Mouse (Mus musculus) heart, embryonic 16.5 days (tissue): Measurements from ENCODE around the gene Slc12a1. TPM values are rescaled to one million over a fixed set of nuclear protein-coding genes. Genes with fewer than 3 reads are reported as not detected.

Experiments used
- ATAC-seq: fragments of 200-750 bp; cut with Nextera tagmentation; replicated peaks from 2 replicates; pipeline ENCODE4 v1.8.0; 2017; ENCODE audit warnings: moderate number of reproducible peaks; ENCODE audit not compliant: insufficient read depth, low FRiP score; ENCODE audit errors: extremely low read depth
- H3K27ac ChIP-seq: fragments of 300-500 bp; sonication (generic); 2 replicates; pipeline ENCODE4 v1.5.1; 2014; ENCODE audit warnings: mild to moderate bottlenecking, low read length, control low read depth, moderate library complexity
- H3K27me3 ChIP-seq: fragments of 300-500 bp; sonication (generic); 2 replicates; pipeline ENCODE4 v1.6.1; 2014; ENCODE audit warnings: low read length, mixed read lengths; ENCODE audit not compliant: control insufficient read depth, insufficient read depth
- H3K36me3 ChIP-seq: fragments of 300-500 bp; sonication (generic); 2 replicates; pipeline ENCODE4 v1.6.1; 2014; ENCODE audit not compliant: control insufficient read depth, insufficient read depth
- H3K4me1 ChIP-seq: fragments of 300-500 bp; sonication (generic); 2 replicates; pipeline ENCODE4 v1.6.1; 2014; ENCODE audit warnings: low read length, mixed read lengths; ENCODE audit not compliant: control insufficient read depth, insufficient read depth
- H3K4me2 ChIP-seq: fragments of 300-500 bp; sonication (generic); 2 replicates; pipeline ENCODE4 v1.6.1; 2014; ENCODE audit warnings: low read depth, mild to moderate bottlenecking, control low read depth, low read length
- H3K4me3 ChIP-seq: fragments of 300-500 bp; sonication (generic); 2 replicates; pipeline ENCODE4 v1.5.1; 2014; ENCODE audit warnings: mild to moderate bottlenecking, control low read depth, low read length
- H3K9ac ChIP-seq: fragments of 300-500 bp; sonication (generic); 2 replicates; pipeline ENCODE4 v1.6.1; 2014; ENCODE audit warnings: low read length, control low read depth
- H3K9me3 ChIP-seq: fragments of 300-500 bp; sonication (generic); replicated peaks from 2 replicates; pipeline ENCODE4 v1.6.1; 2016; ENCODE audit warnings: low read length; ENCODE audit not compliant: control insufficient read depth
- WGBS: fragments of 180-500 bp; shearing (Covaris S2); extraction: QIAGEN DNeasy Blood & Tissue Kit; methylation state at CpG from one replicate; pipeline ENCODE4 v1.1.7; 2014; 5-methylcytosine and 5-hydroxymethylcytosine counted together
- polyA plus RNA-seq: library from polyadenylated mRNA; unstranded; fragments of >200 nt; fragmentation: Nextera tagmentation; extraction: Ambion mirVana; gene quantifications from 2 replicates; pipeline ENCODE4 v1.2.1, GENCODE M21; 2015

Slc12a1 gene
- polyA plus RNA-seq, 1 experiment from 2014 or later, result not detected

DNA sequence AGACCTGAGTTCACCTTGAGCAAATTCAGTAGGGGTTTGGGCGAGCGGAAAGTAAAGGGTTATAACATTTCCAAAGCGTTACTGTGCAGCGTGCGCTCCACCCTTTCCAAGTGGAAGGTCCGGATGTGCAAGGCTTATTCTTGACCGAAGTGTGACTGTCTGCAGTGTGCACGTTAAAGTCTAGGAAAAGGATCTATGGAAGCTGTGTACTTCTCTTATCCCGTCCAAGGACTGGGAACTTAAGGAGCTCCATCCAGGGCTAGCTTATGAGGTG is 95.6 kb downstream of the Slc12a1 start:
- Histone ChIP-seq H3K36me3 (peaks cover 20% of the 10 kb centered on the region; the same call in 1 of the 2 replicates), H3K4me3 (peak overlapping the region; percentile 91), H3K9me3 (no peaks in the 10 kb centered on the region), H3K27ac (peak overlapping the region; percentile 94), H3K27me3 (no peaks in the 10 kb centered on the region), H3K4me1 (peaks cover 16% of the 10 kb centered on the region), H3K4me2 (peak overlapping the region; percentile 93), H3K9ac (peak overlapping the region; percentile 94)
- peak; percentile 14 for ATAC-seq
- under 1% methylated on average over 9 of the region's 9 CpGs for WGBS

DNA sequence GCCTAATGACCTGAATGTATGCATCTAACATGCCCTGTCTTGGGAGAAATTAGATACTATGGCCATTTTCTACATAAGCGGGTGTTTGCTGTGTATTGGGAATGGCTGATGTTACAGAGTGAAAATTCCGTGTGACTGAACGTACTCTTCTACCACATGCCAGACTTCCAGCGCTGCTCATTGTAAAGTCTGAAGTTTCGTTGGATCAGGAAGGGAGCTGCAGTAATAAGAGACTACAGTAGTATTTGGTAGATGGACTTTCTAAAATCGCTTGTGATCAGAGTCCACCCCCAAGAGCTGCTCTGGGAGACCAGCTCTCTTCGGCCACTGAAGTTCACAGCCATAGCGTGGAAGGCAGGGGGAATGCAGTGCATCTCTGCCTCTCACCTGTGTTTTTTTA is 96.0 kb downstream of the Slc12a1 start:
- H3K4me2 ChIP-seq, result peak overlapping the region; percentile 93
- H3K27ac ChIP-seq, result peak overlapping the region; percentile 94
- peak overlapping the region; percentile 91 for H3K4me3 ChIP-seq
- no peaks in the 10 kb centered on the region for H3K9me3 ChIP-seq
- peaks cover 22% of the 10 kb centered on the region for H3K36me3 ChIP-seq
- WGBS, result 5% methylated on average over 8 of the region's 8 CpGs
- H3K27me3 ChIP-seq, result no peaks in the 10 kb centered on the region
- H3K4me1 ChIP-seq, result peaks cover 16% of the 10 kb centered on the region
- H3K9ac ChIP-seq, result peak overlapping the region; percentile 94
- ATAC-seq, result no peak

DNA sequence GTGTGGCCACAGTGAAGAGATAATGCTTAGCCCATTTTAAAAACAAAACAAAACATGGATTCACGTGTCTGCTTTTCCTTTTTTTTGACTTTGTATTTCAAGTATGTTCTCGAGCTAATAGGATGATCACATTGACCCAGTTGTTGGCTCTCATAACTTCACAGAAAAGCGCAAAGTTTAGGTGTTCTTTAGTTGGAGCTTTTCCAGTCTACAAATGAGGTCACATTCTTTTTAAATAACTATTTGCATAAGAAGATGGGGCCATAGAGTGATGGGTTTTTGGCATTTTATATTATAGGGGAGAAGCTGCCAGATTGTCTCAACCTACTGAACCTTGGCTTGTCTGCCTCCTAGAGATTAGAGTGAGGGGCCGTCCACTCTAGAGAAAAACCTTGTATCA is 97.0 kb downstream of the Slc12a1 start:
- H3K27me3 ChIP-seq, result no peaks in the 10 kb centered on the region
- peak overlapping the region; percentile 93 for H3K4me2 ChIP-seq
- no peak overlapping the region for H3K9ac ChIP-seq
- H3K4me1 ChIP-seq, result peaks cover 16% of the 10 kb centered on the region
- H3K36me3 ChIP-seq, result peaks cover 33% of the 10 kb centered on the region
- no peak for ATAC-seq
- no peak overlapping the region for H3K27ac ChIP-seq
- H3K4me3 ChIP-seq, result peak overlapping the region; percentile 91; the same call in 1 of the 2 replicates
- no peaks in the 10 kb centered on the region for H3K9me3 ChIP-seq
- 69% methylated on average over 4 of the region's 4 CpGs for WGBS

DNA sequence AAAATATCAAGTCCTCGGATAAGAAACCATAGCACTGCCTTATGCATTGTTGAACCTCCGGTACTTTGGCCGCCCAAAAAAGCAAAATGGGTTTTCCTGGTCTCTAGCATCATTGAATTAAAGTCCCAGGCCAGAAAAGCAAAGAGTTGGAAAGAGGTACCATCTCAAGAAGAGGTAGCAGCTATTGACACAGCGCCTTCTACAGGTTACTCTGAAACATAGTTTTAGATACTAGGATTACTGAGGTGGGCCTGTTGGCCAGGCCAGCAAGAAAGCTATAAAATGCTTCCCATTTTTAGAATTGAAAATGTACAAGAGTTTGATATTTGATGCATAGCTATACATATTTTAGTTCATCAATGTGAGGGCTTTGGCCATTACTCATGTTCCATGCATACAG is 97.6 kb downstream of the Slc12a1 start:
- Histone ChIP-seq H3K36me3 (peaks cover 38% of the 10 kb centered on the region), H3K9me3 (0 out of 2 replicates have a peak, but pooled peaks cover 2% of the 10 kb centered on the region), H3K4me3 (no peak overlapping the region), H3K27ac (no peak overlapping the region), H3K4me2 (no peak overlapping the region), H3K4me1 (peaks cover 16% of the 10 kb centered on the region), H3K27me3 (no peaks in the 10 kb centered on the region), H3K9ac (no peak overlapping the region)
- 92% methylated on average over 4 of the region's 4 CpGs for WGBS
- no peak for ATAC-seq

DNA sequence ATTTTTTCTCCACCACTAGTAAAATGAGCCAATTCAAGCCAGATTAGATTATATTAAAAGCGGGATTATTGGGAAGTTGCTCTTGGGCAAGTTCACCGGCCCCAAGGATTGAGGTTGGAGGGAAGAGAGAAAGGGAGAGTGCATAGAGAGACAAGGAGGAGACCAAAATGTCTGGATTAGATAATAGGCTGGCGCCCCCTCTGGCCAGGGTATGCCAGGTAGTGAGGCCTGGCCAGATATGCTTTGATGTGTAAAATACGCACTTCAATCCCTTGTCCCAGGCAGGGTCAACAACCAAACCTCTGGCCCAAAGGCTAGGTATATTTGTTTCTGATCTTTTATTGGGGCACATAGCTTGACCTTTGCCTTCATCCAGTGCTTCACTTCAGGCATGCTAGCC is 99.5 kb downstream of the Slc12a1 start:
- Histone ChIP-seq H3K27me3 (no peaks in the 10 kb centered on the region), H3K9me3 (0 out of 2 replicates have a peak, but pooled peaks cover 2% of the 10 kb centered on the region), H3K4me2 (no peak overlapping the region), H3K36me3 (peaks cover 40% of the 10 kb centered on the region), H3K4me3 (no peak overlapping the region), H3K9ac (no peak overlapping the region), H3K27ac (no peak overlapping the region), H3K4me1 (peaks cover 13% of the 10 kb centered on the region)
- ATAC-seq, result no peak
- 91% methylated on average over 4 of the region's 4 CpGs for WGBS

DNA sequence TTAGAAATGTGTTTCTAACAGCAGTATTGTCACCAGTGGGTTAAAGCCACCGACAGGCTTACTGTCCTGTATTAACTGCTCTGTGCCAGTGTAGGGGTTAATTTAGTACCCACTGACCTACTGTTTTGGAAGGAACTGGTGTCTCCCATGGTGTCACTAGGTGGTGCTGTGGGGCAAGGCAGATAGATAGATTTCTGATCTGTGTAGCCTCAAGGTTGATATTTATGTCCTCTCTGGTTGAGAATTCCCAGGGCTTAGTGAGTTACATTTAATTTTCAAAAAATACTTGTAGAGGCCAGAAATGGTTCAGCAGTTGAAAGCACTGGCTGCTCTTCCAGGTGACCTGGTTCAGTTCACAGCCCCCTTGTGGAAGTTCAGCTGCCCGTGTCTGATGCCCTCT is 100.0 kb downstream of the Slc12a1 start:
- peaks cover 44% of the 10 kb centered on the region for H3K36me3 ChIP-seq
- no peak overlapping the region for H3K27ac ChIP-seq

DNA sequence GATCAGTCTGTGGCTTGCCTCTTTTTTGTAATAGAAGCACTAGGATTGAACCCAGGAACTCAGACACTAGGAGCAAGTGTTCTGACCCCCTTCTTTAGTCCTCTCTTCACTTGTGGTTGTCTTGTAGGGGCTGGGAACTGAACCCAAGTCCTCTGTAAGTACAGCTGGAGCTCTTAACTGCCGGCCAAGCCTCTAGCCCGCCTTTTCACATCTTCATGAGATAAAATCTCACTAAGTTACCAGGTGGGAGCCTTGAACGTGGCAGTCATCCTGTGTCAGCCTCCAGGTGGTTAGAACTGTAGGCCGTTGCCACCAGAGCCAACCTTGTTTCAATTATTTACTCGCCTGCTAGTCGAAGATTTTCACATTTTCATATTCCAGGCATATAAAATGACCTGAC is 101.4 kb downstream of the Slc12a1 start:
- Histone ChIP-seq H3K4me1 (peaks cover 8% of the 10 kb centered on the region), H3K27ac (no peak overlapping the region), H3K9me3 (0 out of 2 replicates have a peak, but pooled peaks cover 2% of the 10 kb centered on the region), H3K36me3 (peaks cover 53% of the 10 kb centered on the region), H3K27me3 (no peaks in the 10 kb centered on the region), H3K4me3 (no peak overlapping the region), H3K9ac (no peak overlapping the region), H3K4me2 (no peak overlapping the region)
- WGBS, result 90% methylated on average over 6 of the region's 6 CpGs
- no peak for ATAC-seq

More for the DNA sequence above, 100.0 kb downstream of the Slc12a1 start:
- no peak for ATAC-seq
- Histone ChIP-seq H3K4me2 (no peak overlapping the region), H3K4me3 (no peak overlapping the region), H3K9ac (no peak overlapping the region), H3K27me3 (no peaks in the 10 kb centered on the region), H3K4me1 (peaks cover 13% of the 10 kb centered on the region), H3K9me3 (0 out of 2 replicates have a peak, but pooled peaks cover 2% of the 10 kb centered on the region)
- 60% methylated on average over 2 of the region's 2 CpGs for WGBS

DNA sequence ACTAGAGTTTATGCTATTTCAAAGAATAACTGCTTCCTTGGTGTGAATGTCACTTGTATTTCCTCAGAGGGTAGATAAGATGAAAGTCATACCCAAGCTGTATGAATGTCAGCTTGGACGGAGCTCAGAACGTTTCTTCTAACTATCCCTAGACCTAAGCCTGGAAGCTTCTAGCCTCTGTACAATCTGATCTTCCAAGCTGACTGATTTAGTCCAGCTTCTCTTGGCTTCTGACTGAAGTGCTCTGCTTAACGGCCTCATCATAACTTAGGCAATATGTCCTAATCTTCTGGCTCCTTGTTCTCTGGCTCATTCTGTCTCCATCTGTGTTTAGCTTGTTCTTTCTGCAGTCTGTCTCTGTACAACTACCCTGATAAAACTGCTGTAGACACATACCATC is 102.3 kb downstream of the Slc12a1 start:
- no peak overlapping the region for H3K4me2 ChIP-seq
- WGBS, result 74% methylated on average over 3 of the region's 3 CpGs

DNA sequence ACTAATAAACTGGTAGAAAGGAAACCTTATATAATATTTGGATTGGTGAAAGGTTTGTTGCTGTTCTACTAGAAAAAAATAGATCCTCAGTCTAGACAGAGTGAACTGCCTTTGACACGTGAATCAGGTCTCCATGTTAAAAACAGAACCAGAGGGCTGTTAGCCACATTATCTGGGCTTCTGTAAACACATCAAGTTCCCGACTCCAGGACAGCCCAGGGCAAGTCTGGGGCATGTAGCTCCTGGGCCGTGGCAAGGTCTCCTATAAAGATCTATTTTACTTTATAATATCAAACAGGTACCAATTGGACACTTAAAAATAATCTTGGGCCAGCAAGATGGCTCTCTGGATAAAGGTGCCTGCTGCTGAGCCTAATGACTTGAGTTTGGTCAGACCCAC is 103.6 kb downstream of the Slc12a1 start:
- Histone ChIP-seq H3K36me3 (peaks cover 46% of the 10 kb centered on the region), H3K4me2 (no peak overlapping the region), H3K4me3 (no peak overlapping the region), H3K9ac (no peak overlapping the region), H3K27me3 (no peaks in the 10 kb centered on the region), H3K27ac (no peak overlapping the region), H3K4me1 (0 out of 2 replicates have a peak, but pooled peaks cover 2% of the 10 kb centered on the region), H3K9me3 (0 out of 2 replicates have a peak, but pooled peaks cover 2% of the 10 kb centered on the region)
- 51% methylated on average over 3 of the region's 3 CpGs for WGBS
- ATAC-seq, result no peak

More for the DNA sequence above, 102.3 kb downstream of the Slc12a1 start:
- H3K27ac ChIP-seq, result no peak overlapping the region
- no peak for ATAC-seq
- H3K4me3 ChIP-seq, result no peak overlapping the region
- H3K36me3 ChIP-seq, result peaks cover 53% of the 10 kb centered on the region
- 0 out of 2 replicates have a peak, but pooled peaks cover 2% of the 10 kb centered on the region for H3K9me3 ChIP-seq
- no peaks in the 10 kb centered on the region for H3K27me3 ChIP-seq
- H3K4me1 ChIP-seq, result 0 out of 2 replicates have a peak, but pooled peaks cover 2% of the 10 kb centered on the region
- H3K9ac ChIP-seq, result no peak overlapping the region
